Mouse (Mus musculus): ENCODE results near the gene Mrc1.

GRCm38 (mm10) chr2:14244157-14244556, 15.0 kb downstream of the Mrc1 start:
- TF ChIP-seq USF1 (IDR thresholded peaks at IDR 0.05; ENCODE audit: low read depth) (peak; percentile 34), MYOG (IDR thresholded peaks at IDR 0.05; ENCODE audit: control insufficient read depth, extremely low read depth, insufficient read length) (no peak), CTCF (IDR thresholded peaks at IDR 0.05; ENCODE audit: control insufficient read depth, insufficient read depth, insufficient read length) (no peak), MYOD1 (IDR thresholded peaks at IDR 0.05; ENCODE audit: control insufficient read depth, insufficient read length, low read depth) (no peak)
